9 mouse cellular contexts compared by ENCODE assay signal in the genomic region with DNA sequence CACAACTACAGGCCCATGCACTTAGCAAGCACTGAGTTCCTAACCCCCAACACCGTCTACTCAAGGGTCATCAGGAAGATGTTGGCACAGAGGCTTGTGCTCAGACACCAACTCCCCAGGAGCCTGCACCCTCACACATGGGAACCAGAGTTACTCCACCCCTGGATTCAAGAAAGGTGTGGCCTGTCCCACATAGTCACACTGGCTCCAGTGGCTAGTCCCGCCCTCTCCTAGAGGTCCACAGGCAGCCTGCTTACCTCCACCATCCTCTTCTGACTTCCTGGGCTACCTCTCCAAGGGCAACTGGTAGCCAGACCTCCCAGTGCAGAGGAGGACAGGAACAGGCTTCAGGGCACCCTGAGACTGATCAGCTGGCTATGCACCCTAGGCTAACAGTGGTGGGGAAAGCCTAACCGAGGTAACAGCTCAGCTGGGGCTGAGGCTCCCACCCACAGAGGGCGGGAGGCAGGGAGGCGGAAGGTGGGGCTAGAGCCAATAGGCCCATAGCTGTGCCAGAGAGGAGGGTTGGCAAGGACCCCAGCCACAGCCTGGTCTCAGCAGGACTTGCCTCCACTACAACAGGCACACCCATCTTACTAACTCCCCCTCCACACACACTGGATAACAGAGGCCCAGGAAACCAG. TPM values are rescaled to one million over a fixed set of nuclear protein-coding genes. Genes with fewer than 3 reads are reported as not detected.
DNase-seq lines count a peak whose midpoint lies in the region; ATAC-seq and TF ChIP-seq lines count a peak whose summit lies in the region.
"Had no signal": no experiment of that assay in that cellular context is flagged by ENCODE, and none has a peak within 500 bp of the region (broad histone marks: within the 10 kb centered on the region; RNA-seq: fewer than 3 reads in every experiment).

No protein-coding gene starts in this region.

- H3K4me2 ChIP-seq in neural tube, embryonic 13.5 days, result no peak overlapping the region
- H3K4me2 ChIP-seq in intestine, embryonic 14.5 days (ENCODE audit: low read length), result no peak overlapping the region
- no peak overlapping the region for H3K4me2 ChIP-seq in limb, embryonic 13.5 days (replicated peaks)

- no peaks in the 10 kb centered on the region for H3K9me3 ChIP-seq in neural tube, embryonic 13.5 days
- H3K9me3 ChIP-seq in intestine, embryonic 14.5 days (ENCODE audit: control insufficient read depth, low read length), result no peaks in the 10 kb centered on the region
- H3K9me3 ChIP-seq in limb, embryonic 13.5 days, result no peaks in the 10 kb centered on the region

- peaks cover 59% of the 10 kb centered on the region for H3K4me1 ChIP-seq in neural tube, embryonic 13.5 days (replicated peaks)
- H3K4me1 ChIP-seq in intestine, embryonic 14.5 days (replicated peaks; ENCODE audit: control insufficient read depth, insufficient read depth, low read length), result peaks cover 36% of the 10 kb centered on the region
- H3K4me1 ChIP-seq in limb, embryonic 13.5 days, result peaks cover 53% of the 10 kb centered on the region

- intact Hi-C loops in gastrocnemius, adult 2 months (cut with DNase I), result no loop called here

- H3K9ac ChIP-seq in neural tube, embryonic 13.5 days, result 0 out of 2 replicates have a peak overlapping the region, but pooled peaks have one; percentile 47
- no peak overlapping the region for H3K9ac ChIP-seq in intestine, embryonic 14.5 days (ENCODE audit: low read length)
- peak overlapping the region; percentile 46; the same call in 1 of the 2 replicates for H3K9ac ChIP-seq in limb, embryonic 13.5 days

- 74% methylated on average over 5 of the region's 5 CpGs for WGBS in neural tube, embryonic 13.5 days
- WGBS in intestine, embryonic 14.5 days, result 67% methylated on average over 5 of the region's 5 CpGs
- WGBS in limb, embryonic 13.5 days, result 70% methylated on average over 5 of the region's 5 CpGs

- TF ChIP-seq CTCF in gastrocnemius, adult 2 months (IDR thresholded peaks at IDR 0.05), result no peak

- ATAC-seq in neural tube, embryonic 13.5 days (ENCODE audit: low read depth), result peak; percentile 46; the same call in 1 of the 2 replicates
- ATAC-seq in intestine, embryonic 14.5 days (replicated peaks; ENCODE audit: low FRiP score, low TSS enrichment, low read depth), result peak; percentile 22; the same call in 1 of the 2 replicates
- 0 out of 2 replicates have a peak, but pooled peaks have one; percentile 37 for ATAC-seq in limb, embryonic 13.5 days (ENCODE audit: low FRiP score, low read depth)

- no peaks in the 10 kb centered on the region for H3K36me3 ChIP-seq in neural tube, embryonic 13.5 days
- H3K36me3 ChIP-seq in intestine, embryonic 14.5 days (ENCODE audit: control insufficient read depth, insufficient read depth, low read length), result no peaks in the 10 kb centered on the region
- peaks cover 11% of the 10 kb centered on the region for H3K36me3 ChIP-seq in limb, embryonic 13.5 days

- no peaks in the 10 kb centered on the region for H3K27me3 ChIP-seq in neural tube, embryonic 13.5 days
- H3K27me3 ChIP-seq in intestine, embryonic 14.5 days (replicated peaks; ENCODE audit: control insufficient read depth, insufficient read depth, low read length), result no peaks in the 10 kb centered on the region
- no peaks in the 10 kb centered on the region for H3K27me3 ChIP-seq in limb, embryonic 13.5 days

- DNase-seq in neural tube, embryonic 10.5 days (ENCODE audit: extremely low spot score, low spot score), result no peak
- peak; percentile 81 for DNase-seq in gastrocnemius, adult 2 months
- DNase-seq in intestine, embryonic 14.5 days (ENCODE audit: low spot score), result no peak
- peak; percentile 41 for DNase-seq in ovary, postnatal 10 days (ENCODE audit: low spot score)
- DNase-seq in left cerebral cortex, adult 11 months (ENCODE audit: low spot score), result no peak
- DNase-seq in cerebellum, adult 11 months, result no peak

- H3K4me3 ChIP-seq in neural tube, embryonic 13.5 days, result no peak overlapping the region
- peak overlapping the region; percentile 26; the same call in 1 of the 2 replicates for H3K4me3 ChIP-seq in gastrocnemius, adult 2 months
- H3K4me3 ChIP-seq in intestine, embryonic 14.5 days (ENCODE audit: low read depth, low read length), result no peak overlapping the region
- no peak overlapping the region for H3K4me3 ChIP-seq in limb, embryonic 13.5 days

- H3K27ac ChIP-seq in neural tube, embryonic 13.5 days (replicated peaks), result no peak overlapping the region
- H3K27ac ChIP-seq in gastrocnemius, adult 2 months, result peak overlapping the region; percentile 65
- H3K27ac ChIP-seq in intestine, embryonic 14.5 days (ENCODE audit: low read depth), result peak overlapping the region; percentile 7; the same call in 1 of the 2 replicates
- peak overlapping the region; percentile 48; the same call in 1 of the 2 replicates for H3K27ac ChIP-seq in limb, embryonic 13.5 days

RNA-seq across cellular contexts. Expression of a gene that starts 21.6 kb away (rescaled TPM):
- 25.6 and 26.9 TPM in 2 replicates for polyA plus RNA-seq in neural tube, embryonic 13.5 days (2015; fragmentation: Nextera tagmentation; extraction: Ambion mirVana)
- total RNA-seq in gastrocnemius, adult 2 months (2021), result 10 to 100 TPM; 13.0 to 13.1 TPM
- 26.7 and 27.7 TPM in 2 replicates for polyA plus RNA-seq in intestine, embryonic 14.5 days (2014; fragmentation: Nextera tagmentation; extraction: Ambion mirVana)
- polyA plus RNA-seq in limb, embryonic 13.5 days (2015; fragmentation: Nextera tagmentation; extraction: Ambion mirVana), result 26.7 and 31.7 TPM in 2 replicates

RNA-seq across cellular contexts. Expression of a gene that starts 21.6 kb away (rescaled TPM):
- 20.1 and 20.2 TPM in 2 replicates for polyA plus RNA-seq in neural tube, embryonic 13.5 days (2015; fragmentation: Nextera tagmentation; extraction: Ambion mirVana)
- total RNA-seq in gastrocnemius, adult 2 months (2021), result 1 to 10 TPM; 2.4 to 3.2 TPM
- 50.2 and 50.8 TPM in 2 replicates for polyA plus RNA-seq in intestine, embryonic 14.5 days (2014; fragmentation: Nextera tagmentation; extraction: Ambion mirVana)
- polyA plus RNA-seq in limb, embryonic 13.5 days (2015; fragmentation: Nextera tagmentation; extraction: Ambion mirVana), result 33.2 and 33.4 TPM in 2 replicates

RNA-seq across cellular contexts. Expression of a gene that starts 29.3 kb away (rescaled TPM):
- not detected in 2 replicates for polyA plus RNA-seq in neural tube, embryonic 13.5 days (2015; fragmentation: Nextera tagmentation; extraction: Ambion mirVana)
- not detected for total RNA-seq in gastrocnemius, adult 2 months (2021)
- polyA plus RNA-seq in intestine, embryonic 14.5 days (2014; fragmentation: Nextera tagmentation; extraction: Ambion mirVana), result not detected in 2 replicates
- not detected in 2 replicates for polyA plus RNA-seq in limb, embryonic 13.5 days (2015; fragmentation: Nextera tagmentation; extraction: Ambion mirVana)

RNA-seq across cellular contexts. Expression of a gene that starts 35.7 kb away (rescaled TPM):
- polyA plus RNA-seq in neural tube, embryonic 13.5 days (2015; fragmentation: Nextera tagmentation; extraction: Ambion mirVana), result not detected in 2 replicates
- total RNA-seq in gastrocnemius, adult 2 months (2021), result not detected
- 15.7 and 17.9 TPM in 2 replicates for polyA plus RNA-seq in intestine, embryonic 14.5 days (2014; fragmentation: Nextera tagmentation; extraction: Ambion mirVana)
- polyA plus RNA-seq in limb, embryonic 13.5 days (2015; fragmentation: Nextera tagmentation; extraction: Ambion mirVana), result not detected in 2 replicates
- total RNA-seq: layer of hippocampus, postnatal 14 days had no signal

RNA-seq across cellular contexts. Expression of a gene that starts 53.8 kb away (rescaled TPM):
- not detected in 2 replicates for polyA plus RNA-seq in neural tube, embryonic 13.5 days (2015; fragmentation: Nextera tagmentation; extraction: Ambion mirVana)
- not detected for total RNA-seq in gastrocnemius, adult 2 months (2021)
- not detected in 2 replicates for polyA plus RNA-seq in intestine, embryonic 14.5 days (2014; fragmentation: Nextera tagmentation; extraction: Ambion mirVana)
- not detected in 2 replicates for polyA plus RNA-seq in limb, embryonic 13.5 days (2015; fragmentation: Nextera tagmentation; extraction: Ambion mirVana)
- total RNA-seq: layer of hippocampus, postnatal 14 days had no signal

Comparison
In these comparisons a context has a peak if more than half of its experiments do, and no peak if none do; other contexts are left out.
1. DNase-seq: peak in gastrocnemius, adult 2 months (single experiment) and ovary, postnatal 10 days (single experiment); none in neural tube, embryonic 10.5 days (single experiment), intestine, embryonic 14.5 days (single experiment), left cerebral cortex, adult 11 months (single experiment) and cerebellum, adult 11 months (single experiment).
2. Peak in every context shown above with its lines, with median percentiles within 50 percentile points of each other: ATAC-seq.